Mouse (Mus musculus): Measurements from ENCODE around the gene Wnt9a.

The Wnt9a gene

DNA sequence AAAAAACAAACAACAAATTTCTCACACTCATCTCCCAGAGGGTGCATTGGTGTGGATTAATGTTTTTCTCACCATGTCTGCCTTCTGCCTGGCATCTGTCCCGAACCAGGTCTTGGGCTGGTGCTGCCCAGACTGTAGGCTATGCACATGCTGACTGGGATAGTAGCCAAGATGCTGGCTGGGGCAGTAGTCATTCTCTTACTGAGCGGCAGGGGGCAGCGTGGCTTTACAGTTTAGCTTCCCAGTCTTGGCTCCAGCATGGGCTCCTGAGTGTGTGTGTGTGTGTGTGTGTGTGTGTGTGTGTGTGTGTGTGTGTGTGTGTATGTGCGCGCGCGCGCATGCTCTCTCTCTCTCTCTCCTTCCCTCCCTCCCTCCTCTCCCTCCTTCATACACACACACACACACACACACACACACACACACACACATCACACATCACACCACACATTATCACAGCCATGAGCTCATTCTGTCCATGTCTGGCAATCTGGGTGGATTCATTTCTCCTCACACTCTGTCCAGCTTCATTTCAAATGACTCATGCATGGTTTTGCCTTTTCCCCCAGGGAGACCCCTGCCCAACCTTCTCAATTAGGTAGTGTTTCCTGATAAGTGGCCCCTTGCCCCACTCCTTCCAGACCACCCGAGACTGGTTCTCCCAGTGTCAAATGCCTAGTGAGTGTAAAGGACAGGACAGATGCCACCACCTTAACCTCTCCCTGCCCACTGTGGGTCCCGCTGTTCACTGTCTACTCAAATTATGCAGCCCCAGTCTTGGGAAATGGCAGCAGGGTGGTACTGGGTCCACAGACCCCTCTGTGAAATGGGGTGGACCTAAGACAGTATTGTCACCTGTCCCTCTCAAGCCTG, 3.8 kb upstream of the Wnt9a start:
- peak; percentile 93 for DNase-seq (ENCODE audit: low spot score)

DNA sequence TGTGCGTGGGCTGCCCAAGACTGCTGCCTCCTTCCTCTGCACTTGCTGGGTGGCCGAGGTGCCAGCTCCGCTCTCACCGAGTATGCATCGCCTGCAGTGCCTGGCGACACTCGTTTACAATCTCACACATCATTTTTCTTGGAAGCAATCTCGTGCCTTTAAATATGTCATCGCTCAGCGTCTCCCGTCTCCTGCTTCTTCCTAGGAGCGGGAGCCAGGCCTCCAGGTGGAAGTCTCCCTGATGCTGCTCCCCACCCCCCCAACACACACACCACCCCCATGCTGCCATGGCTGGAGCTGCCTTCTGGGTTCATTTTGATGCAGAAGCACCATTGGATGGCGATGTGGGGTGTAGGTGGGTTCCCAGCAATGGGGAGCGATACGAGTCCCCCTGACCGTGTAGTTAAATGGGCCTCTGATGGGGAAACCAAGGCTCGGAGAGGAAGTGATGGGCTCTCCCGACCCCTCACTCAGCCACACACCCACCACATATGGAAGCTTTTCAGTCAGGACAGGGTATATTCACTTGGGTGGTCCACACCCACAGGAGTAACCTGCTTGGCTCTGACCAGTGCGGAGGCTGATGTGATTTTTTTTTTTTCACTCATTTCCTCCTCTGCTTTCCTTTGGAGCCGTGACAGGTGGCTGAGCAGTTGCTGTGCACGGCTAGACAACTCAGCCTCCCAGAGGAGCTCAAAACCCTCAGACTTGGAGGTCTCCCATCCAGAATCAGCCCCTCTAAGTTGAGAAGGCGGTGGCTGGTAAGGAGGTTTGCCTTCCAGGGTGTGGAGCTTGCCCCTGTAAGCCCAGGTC, 1.5 kb upstream of the Wnt9a start:
- DNase-seq (ENCODE audit: low spot score) = no peak

DNA sequence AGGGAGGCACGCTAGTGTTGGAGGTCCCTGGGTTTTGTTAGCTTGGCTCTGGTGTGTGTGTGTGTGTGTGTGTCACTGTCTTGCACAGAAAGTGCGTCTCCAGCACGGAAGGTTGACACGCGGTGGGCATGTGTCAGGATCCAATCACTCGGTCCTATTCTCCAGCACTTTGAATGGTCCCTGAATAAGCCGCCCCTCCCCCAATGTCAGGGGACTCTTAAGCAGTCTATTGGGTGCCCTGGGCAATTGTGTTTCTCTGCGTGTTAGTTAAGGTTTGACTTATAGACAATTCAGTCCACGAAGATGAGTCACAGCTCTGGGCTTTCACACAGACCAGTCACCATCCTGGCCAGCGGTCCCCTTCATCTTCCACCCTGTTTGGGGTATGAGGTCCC, 910 bp upstream of the Wnt9a start:
- DNase-seq (ENCODE audit: low spot score) = peak; percentile 68

DNA sequence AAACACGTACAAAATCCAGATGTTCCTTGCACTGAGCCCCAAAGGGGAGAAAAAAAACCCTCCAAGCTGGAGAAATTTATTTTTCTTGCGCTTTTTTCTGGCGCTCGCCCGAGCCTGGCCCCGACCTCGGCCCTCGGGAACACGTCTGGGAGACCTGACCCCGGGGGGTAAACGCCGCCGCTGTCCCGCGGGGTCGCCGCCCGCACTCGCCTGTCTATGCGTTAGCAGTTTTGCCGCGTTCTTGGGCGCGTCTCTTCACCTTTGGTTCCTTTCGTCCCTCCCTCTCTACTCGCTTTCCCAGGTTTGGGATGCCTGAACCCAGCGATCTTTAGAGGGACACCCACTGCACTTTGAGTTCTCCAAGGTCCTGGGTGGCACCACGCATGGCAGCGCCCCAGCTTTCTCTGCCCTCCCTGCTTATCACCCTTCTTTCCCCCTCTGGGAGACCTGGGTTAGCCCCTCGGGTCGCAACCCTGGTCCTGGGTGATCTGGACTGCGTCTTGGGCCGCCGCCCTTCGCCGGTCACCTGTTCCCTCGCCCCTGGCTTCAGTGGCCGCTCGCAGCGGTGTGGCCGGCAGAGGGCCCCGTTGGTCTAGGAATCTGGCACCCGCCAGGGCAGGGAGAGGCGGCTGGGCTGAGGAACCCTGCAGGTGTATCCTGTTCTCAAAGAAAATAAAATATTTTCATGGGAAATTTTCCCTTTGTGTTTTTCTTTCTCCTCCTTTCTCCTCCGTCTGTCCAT, 865 bp downstream of the Wnt9a start:
- peak; percentile 93 for DNase-seq (ENCODE audit: low spot score)

DNA sequence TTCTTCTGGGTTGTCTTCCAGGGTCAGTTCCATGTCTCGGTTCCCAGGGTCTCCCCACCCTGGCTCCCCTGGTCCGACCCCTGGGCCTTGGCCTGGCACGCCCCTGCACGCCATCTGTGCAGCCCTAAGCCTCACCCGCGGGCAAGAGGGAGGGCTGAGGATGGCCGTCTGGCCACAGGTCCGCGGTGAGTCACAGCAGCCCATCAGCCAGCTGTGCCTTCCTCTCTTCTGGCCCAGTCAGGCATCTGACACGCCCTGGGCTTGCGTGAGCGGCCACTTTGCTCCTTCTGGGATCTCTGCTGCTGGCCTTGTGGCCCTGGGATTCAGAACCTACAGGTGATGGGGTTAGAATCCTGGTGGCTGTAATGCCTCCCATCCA, 1.4 kb downstream of the Wnt9a start:
- peak; percentile 91 for DNase-seq (ENCODE audit: low spot score)

DNA sequence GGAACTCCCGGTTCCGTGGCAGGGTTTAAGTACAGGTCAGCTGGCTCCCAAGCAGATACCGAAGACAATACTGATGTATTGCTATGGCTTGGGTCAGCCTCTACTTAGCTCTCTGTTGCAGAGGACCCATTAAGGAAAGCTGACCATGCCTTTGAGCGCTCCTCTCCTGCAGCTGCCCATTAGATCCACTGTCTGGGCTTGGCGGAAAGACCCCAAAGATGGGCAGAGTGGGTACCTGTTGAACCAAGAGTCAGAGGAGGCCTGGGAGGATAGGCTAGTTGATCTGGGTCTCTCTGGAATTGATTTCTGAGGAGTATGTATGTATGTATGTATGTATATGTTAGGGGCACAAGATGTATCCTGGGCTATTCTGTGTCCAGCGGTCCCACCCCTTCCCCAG, 1.9 kb downstream of the Wnt9a start:
- DNase-seq (ENCODE audit: low spot score) = no peak

DNA sequence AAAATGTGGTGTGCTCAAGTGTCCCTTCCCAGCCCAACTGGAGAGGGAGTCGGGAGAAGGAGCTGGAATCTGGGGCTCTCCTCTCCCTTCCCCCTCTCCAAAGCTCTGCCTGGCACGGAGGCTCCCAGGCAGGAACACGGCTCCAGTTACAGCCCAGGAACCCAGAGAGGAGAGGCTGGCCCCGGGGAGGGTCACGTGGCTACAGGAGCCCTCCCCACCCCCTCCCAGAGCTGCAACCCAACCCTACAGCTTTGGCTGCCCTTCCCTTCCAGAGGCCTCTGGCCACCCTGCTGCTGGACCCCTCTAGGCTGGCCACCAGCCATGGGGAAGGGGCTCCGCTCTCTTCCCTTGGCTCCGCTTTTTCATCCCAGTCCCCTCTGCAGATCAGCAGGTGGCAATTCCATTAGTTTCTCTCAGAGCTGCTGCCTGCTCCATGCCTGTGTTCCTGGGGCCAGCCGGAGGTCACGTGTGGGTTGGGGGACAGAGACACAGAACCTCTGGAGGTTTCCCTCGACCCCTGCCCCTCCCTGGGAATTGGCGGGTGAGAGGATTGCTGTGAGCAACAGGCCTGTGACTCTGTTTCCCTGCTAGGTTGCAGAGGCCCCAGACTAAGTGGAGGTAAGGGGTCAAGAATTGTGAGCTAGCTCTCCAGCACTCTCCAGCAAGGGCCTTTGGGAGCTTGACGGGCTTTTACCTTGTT, 2.5 kb downstream of the Wnt9a start:
- DNase-seq (ENCODE audit: low spot score) = peak; percentile 56

DNA sequence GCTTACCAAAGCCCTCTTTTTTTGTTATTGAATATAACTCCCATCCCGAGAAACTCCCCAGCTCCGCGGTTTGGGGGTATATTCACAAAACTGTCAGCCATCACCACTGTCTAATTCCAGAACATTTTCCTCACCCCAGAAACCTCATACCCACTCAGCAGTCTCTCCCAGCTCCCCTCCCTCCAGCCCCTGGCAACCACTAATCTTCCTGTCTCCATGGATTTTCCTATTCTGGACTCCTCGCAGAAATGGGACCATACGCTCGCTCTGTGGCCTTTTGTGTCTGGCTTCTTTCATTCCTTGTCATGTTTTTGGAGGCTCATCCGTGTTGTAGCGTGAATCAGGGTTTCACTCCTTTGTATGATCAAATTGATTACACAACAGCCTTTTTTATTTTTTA, 3.2 kb downstream of the Wnt9a start:
- DNase-seq (ENCODE audit: low spot score) = no peak

DNA sequence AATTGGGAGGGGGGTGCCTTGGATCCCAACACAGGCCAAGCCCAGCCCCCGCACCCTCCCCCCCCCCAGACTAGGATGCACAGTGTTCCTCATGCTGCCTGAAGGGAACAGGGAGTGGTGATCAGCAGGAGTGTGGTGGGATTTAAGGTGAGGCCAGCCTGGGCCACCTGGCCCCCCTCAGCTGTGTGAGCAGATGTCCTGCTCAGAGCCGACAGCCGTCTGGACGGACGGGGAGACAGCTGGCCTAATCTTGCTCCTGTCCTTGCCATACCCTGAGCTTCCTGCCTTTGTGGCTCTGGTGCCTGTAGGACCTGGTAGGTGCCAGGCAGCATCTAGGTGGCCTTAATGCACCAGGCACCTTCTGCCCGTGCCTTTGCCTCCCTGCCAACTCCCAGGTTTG, 5.3 kb downstream of the Wnt9a start:
- DNase-seq (ENCODE audit: low spot score) = no peak

DNA sequence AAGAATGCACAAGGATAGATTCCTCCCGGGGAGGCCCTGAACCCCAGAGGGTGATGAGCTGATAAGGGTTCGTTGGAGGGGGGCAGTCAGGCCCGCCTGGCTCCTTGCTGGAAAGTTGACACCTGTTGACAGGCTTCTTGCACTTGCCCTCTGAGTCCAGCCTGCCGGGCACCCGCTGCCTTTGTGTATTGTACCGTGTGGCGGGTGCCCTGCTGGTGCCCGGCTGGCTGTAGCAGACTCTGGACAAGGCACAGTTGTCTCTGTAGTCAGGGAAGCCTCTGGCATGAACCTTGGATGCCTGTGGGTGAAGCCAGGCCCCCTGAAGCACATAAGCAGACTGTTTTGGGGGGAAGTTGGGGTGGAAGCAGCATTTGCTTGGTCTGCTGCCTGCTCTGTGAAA, 5.8 kb downstream of the Wnt9a start:
- no peak for DNase-seq (ENCODE audit: low spot score)

DNA sequence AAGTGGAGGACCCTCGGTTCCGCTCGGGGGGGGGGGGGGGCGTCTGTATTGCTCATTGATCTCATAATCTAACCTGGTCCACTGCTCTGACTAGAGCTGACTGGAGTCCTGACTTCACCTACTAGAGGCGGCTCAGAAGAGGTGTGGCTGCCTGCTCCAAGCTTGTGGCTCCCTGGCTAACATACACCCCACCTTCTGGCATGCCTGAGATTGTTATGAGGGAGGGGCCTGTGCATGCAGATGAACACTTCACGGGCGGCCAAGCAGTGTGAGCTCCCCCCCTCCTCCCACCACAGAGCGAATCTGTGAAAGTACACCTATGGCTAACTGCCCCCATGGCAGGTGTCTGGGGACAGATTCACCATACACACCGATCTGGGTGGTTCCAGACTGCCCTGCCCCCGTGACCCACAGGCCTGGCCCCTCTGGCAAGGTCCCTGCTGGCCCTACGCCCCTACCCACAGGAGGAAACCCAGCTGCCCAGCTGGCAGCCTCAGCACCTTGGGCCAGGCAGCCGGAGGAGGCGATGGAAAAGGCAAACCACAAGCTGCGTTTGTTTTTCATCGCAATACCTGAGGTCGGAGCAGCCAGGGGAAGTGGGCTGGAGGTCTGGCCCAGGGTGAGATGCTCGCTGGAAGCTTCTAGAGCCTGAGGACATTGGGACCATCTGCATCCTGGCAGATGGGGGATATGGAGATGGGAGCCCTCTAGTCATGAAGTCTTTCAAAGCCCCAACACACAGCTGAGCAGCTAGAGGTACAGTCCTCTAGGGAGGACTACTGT, 6.5 kb downstream of the Wnt9a start:
- DNase-seq (ENCODE audit: low spot score) = peak; percentile 73

DNA sequence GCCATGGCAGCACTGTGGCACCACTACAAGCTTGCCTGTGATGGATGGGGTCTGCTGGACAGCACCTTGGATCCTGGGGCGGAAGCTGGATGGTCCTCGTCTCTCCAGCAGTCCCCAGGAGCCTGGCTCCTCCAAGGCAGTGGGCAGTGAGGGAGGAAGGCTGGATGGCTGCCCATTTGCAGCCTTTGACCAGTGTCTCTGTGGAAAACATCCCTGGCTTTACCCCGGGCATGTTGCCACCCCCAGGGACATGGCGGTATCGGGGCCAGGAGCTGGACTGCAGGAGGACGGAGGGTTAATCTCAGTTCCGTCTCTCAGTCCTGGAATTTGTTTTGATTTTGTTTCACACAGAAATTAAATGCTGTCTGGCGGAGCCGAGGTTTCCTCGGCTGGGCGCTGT, 7.2 kb downstream of the Wnt9a start:
- DNase-seq (ENCODE audit: low spot score) = peak; percentile 68

DNA sequence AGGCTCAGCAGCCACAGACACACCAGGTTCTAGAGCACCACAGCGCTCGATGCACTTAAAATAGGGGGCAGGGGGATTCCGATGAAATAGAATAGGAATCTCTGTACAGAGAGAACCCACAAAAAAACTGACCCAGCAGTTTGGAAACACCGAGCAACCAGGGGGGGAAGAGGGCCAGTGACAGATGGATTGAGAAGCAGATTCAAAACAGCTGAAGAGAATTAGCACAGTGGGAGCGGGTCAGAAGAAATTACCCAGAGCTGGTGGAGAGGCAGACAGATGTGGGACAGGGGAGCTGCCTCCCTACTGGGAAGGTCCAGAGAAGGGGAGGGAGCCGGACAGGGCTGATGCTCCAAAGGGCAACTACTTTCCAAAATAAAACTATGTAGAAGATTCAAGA, 9.8 kb downstream of the Wnt9a start:
- no peak for DNase-seq (ENCODE audit: low spot score)

DNA sequence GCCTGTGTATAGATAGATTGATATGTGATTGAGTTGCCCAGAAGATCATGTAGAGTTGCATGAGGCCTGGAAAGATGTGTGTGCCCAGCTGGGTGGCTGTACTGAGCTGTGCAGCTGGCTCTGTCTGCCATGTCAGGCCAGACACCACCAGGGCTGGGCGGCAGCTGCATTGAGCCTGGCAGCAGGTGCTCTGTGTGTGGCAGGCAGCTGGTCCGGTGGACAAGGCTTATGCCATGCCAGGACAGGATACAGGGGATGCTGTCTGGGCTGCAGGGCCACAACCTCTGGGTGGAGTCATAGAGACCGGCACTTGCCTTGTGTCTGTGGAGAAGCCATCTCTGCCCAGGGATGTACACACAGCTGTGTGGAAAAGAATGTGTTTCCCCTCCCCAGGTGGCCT, 16.3 kb downstream of the Wnt9a start:
- DNase-seq (ENCODE audit: low spot score) = peak; percentile 84

DNA sequence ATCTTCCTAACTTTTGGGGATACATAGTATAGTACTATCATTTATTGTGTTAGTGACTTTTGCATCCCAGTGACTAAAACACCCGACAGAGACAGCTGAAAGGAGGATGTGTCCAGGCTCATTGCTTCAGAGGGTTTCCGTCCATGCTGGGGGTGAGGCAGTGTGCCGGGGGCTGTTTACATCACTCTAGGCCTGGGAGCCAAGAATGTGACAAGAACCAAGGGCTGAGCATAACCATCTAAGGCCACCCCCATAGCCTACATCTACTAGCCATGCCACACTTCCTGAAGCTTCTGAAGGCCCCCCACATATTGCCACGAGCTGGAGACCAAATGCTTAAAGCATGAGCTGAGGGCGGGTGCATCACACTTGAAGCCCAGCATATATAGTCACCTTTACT, 18.0 kb downstream of the Wnt9a start:
- DNase-seq (ENCODE audit: low spot score) = no peak

DNA sequence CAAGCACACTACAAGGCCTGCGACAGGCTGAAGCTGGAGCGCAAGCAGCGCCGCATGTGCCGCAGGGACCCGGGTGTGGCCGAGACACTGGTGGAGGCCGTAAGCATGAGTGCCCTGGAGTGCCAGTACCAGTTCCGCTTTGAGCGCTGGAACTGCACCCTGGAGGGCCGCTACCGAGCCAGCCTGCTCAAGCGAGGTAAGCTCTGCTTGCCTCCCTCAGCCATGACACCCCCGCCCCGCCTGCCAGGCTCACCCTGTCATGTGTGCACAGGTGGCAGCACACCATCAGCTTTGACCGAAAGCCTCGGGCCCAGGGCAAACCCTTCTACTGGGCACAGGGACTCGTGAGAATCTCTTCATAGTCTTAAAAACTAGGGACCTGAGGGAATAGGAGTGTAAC, 20.9 kb downstream of the Wnt9a start:
- DNase-seq (ENCODE audit: low spot score) = no peak

DNA sequence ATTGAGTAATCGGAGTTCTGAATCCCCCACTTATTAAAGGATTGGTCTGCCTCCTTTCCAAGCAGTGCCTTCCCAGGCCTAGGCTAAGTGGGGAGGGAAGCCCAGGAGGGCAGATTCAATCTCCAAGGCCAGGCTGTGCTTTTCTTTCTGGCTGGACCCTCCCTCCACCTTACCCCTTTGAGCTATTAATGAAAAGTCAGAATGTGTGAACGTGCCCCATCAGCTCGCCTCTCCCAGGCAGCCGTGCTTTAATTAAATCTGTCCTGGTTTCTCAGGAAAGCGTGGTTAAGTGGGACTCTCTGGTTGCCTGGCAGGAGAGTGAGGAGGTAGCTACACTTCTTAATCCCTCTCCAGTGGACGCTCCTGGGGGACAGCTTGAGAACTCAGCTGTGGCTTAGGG, 22.9 kb downstream of the Wnt9a start:
- DNase-seq (ENCODE audit: low spot score) = peak; percentile 73

DNA sequence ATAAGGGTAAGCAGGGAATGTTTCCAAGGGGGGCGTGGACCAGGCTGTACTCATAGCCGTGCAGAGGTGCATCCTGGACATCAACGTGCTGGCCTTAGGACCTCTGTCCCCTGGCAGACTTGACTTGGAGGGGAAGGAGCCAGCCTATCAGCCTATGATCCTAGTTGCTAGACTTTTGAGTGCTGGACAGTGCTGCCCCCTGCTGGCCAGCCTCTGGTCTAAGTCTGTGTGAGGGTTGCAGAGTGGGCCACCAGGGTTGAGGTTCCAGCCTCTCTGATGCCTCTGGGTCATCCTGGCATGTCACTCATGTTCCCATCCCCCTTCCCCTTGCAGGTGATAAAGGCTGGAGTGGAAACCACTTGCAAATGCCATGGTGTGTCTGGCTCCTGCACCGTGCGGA, 23.8 kb downstream of the Wnt9a start:
- DNase-seq (ENCODE audit: low spot score) = peak; percentile 88

DNA sequence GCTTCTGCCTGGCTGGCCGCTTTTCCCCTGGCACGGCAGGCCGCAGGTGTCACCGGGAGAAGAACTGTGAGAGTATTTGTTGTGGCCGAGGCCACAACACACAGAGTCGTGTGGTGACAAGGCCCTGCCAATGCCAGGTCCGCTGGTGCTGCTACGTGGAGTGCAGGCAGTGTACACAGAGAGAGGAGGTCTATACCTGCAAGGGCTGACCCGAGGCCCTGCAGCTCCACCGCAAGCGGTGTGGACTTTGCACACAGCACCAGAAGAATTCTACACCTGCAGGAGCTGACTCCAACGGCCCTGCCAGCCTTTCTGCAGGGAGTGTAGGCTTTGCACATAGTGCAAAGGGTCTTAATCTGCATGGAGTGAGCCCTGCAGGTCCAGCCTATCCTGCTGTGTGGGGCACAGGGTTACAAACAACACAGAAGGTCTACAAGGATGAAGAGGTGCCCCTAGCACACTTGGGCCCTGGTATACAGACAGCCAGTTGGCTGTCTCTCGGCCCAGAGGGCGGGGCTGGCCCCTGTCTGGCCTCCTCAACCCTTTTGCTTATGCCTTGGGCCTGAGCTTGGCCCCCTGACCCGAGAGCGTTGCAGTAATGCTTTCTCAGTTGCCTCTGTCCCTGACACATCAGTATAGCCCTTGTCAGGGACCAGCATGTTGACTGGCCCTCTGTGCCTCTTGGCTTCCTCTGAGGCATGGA, 24.6 kb downstream of the Wnt9a start:
- no peak for DNase-seq (ENCODE audit: low spot score)

DNA sequence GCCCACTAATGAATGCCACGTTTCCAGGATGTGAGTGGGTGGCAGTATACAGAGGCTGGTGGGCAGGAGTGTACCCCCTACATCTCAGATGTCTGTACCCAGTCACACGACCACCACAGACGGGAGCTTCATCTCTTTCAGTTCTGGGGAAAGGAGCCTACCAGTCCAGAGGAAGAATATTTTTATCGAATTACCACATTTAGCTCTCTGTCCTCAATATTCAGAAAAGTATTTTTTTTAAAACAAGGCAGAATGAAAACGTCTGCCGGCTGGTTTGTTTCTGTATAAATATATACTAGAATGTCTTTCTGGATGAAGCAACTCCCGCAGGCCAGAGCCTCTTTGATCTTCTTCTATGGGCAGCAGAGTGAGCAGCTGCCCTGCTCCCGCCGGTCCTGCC, 26.2 kb downstream of the Wnt9a start:
- DNase-seq (ENCODE audit: low spot score) = no peak

DNA sequence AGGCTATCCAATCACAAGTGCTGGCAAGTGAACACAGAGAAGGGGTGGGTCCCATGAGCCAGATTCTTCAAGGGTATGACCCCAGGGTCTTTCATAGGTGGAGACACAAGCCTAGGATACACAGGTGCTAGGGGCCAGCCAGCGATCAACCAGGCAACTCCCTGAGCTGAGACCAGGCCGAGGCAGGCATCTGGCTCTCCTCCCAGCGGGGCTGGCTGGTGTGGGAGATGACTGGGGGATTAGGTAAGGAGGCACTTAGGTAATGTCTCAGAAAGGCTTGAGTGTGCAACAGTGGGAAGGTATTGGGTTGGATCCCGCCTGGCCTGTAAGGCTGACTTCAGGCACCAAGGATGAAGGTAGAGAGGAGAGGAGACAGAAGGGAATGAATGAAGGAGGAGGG, 28.4 kb downstream of the Wnt9a start:
- DNase-seq (ENCODE audit: low spot score) = no peak

All from MN1 (cell line).